Mouse (Mus musculus) midbrain, embryonic 14.5 days (tissue): ENCODE data around the gene Ednra. TPM values are rescaled to one million over a fixed set of nuclear protein-coding genes. Genes with fewer than 3 reads are reported as not detected.

Source experiments
- ATAC-seq: fragments of 200-750 bp; cut with Nextera tagmentation; 2 replicates; pipeline ENCODE4 v1.8.0; 2017; ENCODE audit warnings: moderate number of reproducible peaks, moderate library complexity; ENCODE audit not compliant: low FRiP score, low TSS enrichment
- DNase-seq: peaks from one replicate; pipeline ENCODE4 v3.0.0-alpha.2; 2015
- H3K27ac ChIP-seq: fragments of 300-500 bp; sonication (generic); replicated peaks from 2 replicates; pipeline ENCODE4 v1.5.1; 2014; ENCODE audit warnings: mild to moderate bottlenecking, low read depth, low read length, moderate library complexity
- H3K27me3 ChIP-seq: fragments of 300-500 bp; sonication (generic); 2 replicates; pipeline ENCODE4 v1.6.1; 2014; ENCODE audit warnings: low read length, control low read depth, mixed read lengths; ENCODE audit not compliant: control insufficient read depth, insufficient read depth
- H3K36me3 ChIP-seq: fragments of 300-500 bp; sonication (generic); 2 replicates; pipeline ENCODE4 v1.6.1; 2014; ENCODE audit warnings: low read length, control low read depth; ENCODE audit not compliant: control insufficient read depth, insufficient read depth
- H3K4me1 ChIP-seq: fragments of 300-500 bp; sonication (generic); 2 replicates; pipeline ENCODE4 v1.6.1; 2014; ENCODE audit warnings: mild to moderate bottlenecking, antibody characterized with exemption, low read length, control low read depth; ENCODE audit not compliant: control insufficient read depth, insufficient read depth
- H3K4me2 ChIP-seq: fragments of 300-500 bp; sonication (generic); 2 replicates; pipeline ENCODE4 v1.6.1; 2014; ENCODE audit warnings: mild to moderate bottlenecking, low read length, moderate library complexity
- H3K4me3 ChIP-seq: fragments of 300-500 bp; sonication (generic); replicated peaks from 2 replicates; pipeline ENCODE4 v1.5.1; 2014; ENCODE audit warnings: low read depth, low read length
- H3K9ac ChIP-seq: fragments of 300-500 bp; sonication (generic); replicated peaks from 2 replicates; pipeline ENCODE4 v1.6.1; 2014; ENCODE audit warnings: mild to moderate bottlenecking, low read length, moderate library complexity
- H3K9me3 ChIP-seq: fragments of 300-500 bp; sonication (generic); 2 replicates; pipeline ENCODE4 v1.6.1; 2016; ENCODE audit warnings: low read length, control low read depth, mixed read lengths; ENCODE audit not compliant: control insufficient read depth
- WGBS: fragments of 180-500 bp; shearing (Covaris S2); extraction: QIAGEN DNeasy Blood & Tissue Kit; methylation state at CpG from one replicate; pipeline ENCODE4 v1.1.7; 2014; 5-methylcytosine and 5-hydroxymethylcytosine counted together
- polyA plus RNA-seq: library from polyadenylated mRNA; unstranded; fragments of >200 nt; fragmentation: Nextera tagmentation; extraction: Ambion mirVana; gene quantifications from 2 replicates; pipeline ENCODE4 v1.2.1, GENCODE M21; 2014

Gene Ednra
- polyA plus RNA-seq, 1 experiment from 2014 or later, result 7.1 TPM

DNA sequence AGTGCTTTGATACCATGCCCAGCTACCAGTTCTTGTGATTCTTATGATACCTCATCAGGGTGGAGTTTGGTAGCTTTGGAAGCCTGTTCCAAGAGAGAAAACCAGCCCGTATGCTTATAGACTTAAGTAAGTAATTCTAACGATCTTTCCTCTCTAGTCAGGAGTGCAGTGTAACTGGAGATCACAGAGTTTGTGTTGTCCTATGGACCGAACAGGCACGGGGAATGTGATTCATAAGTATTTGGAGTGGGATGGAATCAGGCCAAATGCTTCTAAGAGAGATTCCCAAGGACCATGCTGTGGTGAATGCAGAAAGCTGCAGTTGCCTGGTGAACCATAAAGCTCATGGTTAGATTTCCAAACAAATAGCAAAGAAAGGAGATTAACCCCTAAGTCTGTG lies 31.2 kb upstream of the Ednra start:
- Histone ChIP-seq H3K36me3 (no peaks in the 10 kb centered on the region), H3K27ac (no peak overlapping the region), H3K4me3 (no peak overlapping the region), H3K9ac (no peak overlapping the region), H3K27me3 (no peaks in the 10 kb centered on the region), H3K4me2 (no peak overlapping the region), H3K9me3 (no peaks in the 10 kb centered on the region), H3K4me1 (no peaks in the 10 kb centered on the region)
- DNase-seq (peak; percentile 8), ATAC-seq (no peak)
- 70% methylated on average over 4 of the region's 4 CpGs for WGBS

DNA sequence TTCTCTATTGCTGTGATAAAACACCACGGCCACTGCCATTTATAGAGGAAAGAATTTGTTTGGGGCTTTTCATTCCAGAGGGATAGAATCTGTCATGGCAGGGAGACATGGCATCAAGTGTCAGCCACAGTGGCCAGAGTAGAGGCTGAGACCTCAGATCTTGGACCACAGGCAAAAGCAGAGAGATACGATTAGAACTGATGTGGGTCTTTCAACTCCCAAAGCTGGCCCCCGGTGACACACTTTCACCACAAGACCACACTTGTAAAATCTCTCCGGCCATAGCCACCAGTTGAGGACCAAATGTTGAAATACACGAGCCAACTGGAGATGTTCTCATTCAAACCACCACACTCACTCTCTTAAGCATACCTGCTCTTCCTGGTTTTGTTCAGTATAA lies 29.5 kb upstream of the Ednra start:
- Histone ChIP-seq H3K9ac (no peak overlapping the region), H3K4me2 (no peak overlapping the region), H3K27ac (no peak overlapping the region), H3K36me3 (no peaks in the 10 kb centered on the region), H3K4me1 (no peaks in the 10 kb centered on the region), H3K27me3 (no peaks in the 10 kb centered on the region), H3K9me3 (no peaks in the 10 kb centered on the region), H3K4me3 (no peak overlapping the region)
- 94% methylated on average over 5 of the region's 5 CpGs for WGBS
- ATAC-seq, result no peak
- no peak for DNase-seq

DNA sequence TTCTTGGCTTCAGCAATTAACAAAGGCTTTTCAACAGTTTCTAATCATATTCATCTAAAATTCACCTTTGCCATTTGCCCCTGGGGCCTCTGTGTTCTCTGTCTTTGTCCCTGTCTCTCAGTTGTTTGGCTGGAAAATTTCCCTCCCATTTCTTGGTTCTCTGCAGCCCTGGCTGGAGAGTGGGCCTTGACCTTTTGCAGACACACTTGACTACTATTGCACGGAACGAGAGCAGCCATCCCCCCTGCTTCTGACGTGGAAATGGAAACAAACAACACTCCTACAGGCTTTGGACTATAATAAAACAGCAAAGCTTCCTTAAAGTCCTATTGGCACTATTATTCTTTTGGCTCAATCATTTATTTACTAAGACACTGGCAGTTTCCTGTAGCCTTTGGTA lies 27.8 kb upstream of the Ednra start:
- Histone ChIP-seq H3K36me3 (no peaks in the 10 kb centered on the region), H3K4me2 (no peak overlapping the region), H3K9me3 (no peaks in the 10 kb centered on the region), H3K27me3 (no peaks in the 10 kb centered on the region), H3K4me3 (no peak overlapping the region), H3K27ac (no peak overlapping the region), H3K9ac (no peak overlapping the region), H3K4me1 (no peaks in the 10 kb centered on the region)
- DNase-seq (no peak), ATAC-seq (no peak)
- WGBS, result 76% methylated on average over 3 of the region's 3 CpGs

DNA sequence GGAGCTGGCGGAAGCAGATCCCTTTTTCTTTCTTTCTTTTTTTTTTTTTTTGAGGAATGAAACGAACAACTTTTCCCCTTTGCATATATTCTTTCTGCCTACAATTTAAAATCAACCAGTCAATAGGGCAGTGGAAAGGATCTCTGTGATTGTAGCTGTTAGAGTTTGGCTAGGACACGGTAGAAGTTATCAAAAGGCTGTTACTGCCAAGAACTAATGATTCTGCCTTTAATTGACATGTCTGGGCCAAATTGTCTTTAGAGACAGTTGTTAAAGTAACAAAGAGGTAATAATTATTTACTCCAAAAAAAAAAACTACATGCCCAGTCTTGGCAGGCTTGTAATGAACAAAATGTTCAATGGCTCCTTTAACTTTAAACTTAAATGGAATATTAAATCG lies 26.1 kb upstream of the Ednra start:
- no peak overlapping the region for H3K9ac ChIP-seq
- no peaks in the 10 kb centered on the region for H3K27me3 ChIP-seq
- no peaks in the 10 kb centered on the region for H3K9me3 ChIP-seq
- no peak for ATAC-seq
- no peaks in the 10 kb centered on the region for H3K36me3 ChIP-seq
- WGBS, result 78% methylated on average over 4 of the region's 4 CpGs
- DNase-seq, result no peak
- no peak overlapping the region for H3K4me3 ChIP-seq
- no peak overlapping the region for H3K4me2 ChIP-seq
- H3K27ac ChIP-seq, result no peak overlapping the region
- H3K4me1 ChIP-seq, result no peaks in the 10 kb centered on the region

DNA sequence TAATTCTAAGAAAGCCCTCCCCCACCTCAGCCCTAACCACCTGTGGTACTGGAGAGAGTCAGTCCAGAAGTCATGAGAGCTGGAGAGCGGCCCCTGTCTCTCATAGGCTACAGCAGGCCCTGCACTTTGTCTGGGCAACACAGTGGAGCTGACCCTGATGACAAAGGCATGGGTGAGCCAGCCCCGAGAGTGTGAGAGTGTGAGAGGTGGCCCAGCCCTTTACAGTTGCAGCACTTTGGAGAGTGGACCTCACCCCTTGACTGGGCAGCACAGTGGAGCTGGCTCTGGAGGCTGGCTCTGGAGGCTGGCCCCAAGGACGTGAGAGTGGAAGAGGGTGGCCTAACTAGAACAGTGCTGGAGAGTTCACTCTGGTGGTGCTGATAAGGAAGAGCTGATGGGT lies 20.2 kb upstream of the Ednra start:
- Histone ChIP-seq H3K27me3 (no peaks in the 10 kb centered on the region), H3K9me3 (no peaks in the 10 kb centered on the region), H3K9ac (no peak overlapping the region), H3K4me1 (no peaks in the 10 kb centered on the region), H3K4me3 (no peak overlapping the region), H3K4me2 (no peak overlapping the region), H3K36me3 (no peaks in the 10 kb centered on the region), H3K27ac (no peak overlapping the region)
- DNase-seq (no peak), ATAC-seq (peak; percentile 35; the same call in 1 of the 2 replicates)
- 91% methylated on average over 3 of the region's 3 CpGs for WGBS

DNA sequence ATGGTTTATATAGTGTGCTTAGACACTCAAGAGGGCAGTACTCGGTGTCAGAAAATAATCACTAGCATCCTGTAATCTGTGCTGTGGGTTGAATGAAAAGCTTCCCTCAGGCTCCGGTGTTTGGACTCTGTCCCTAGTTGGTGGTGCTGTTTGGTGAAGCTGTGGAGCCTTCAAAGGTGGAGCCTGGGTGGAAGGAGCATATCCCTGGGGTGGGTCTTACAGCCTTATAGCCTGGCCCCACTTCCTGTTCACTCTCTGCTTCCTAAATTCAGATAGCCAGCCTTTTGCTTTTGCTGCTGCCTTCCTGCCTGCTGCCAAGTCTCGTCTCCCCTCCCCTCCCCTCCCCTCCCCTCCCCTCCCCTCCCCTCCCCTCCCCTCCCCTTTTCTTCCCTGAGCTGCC lies 18.1 kb upstream of the Ednra start:
- H3K27me3 ChIP-seq, result no peaks in the 10 kb centered on the region
- H3K4me3 ChIP-seq, result no peak overlapping the region
- no peak overlapping the region for H3K9ac ChIP-seq
- WGBS, result 59% methylated on average over 3 of the region's 3 CpGs
- no peaks in the 10 kb centered on the region for H3K36me3 ChIP-seq
- DNase-seq (no peak), ATAC-seq (no peak)
- H3K27ac ChIP-seq, result no peak overlapping the region
- H3K4me1 ChIP-seq, result no peaks in the 10 kb centered on the region
- no peak overlapping the region for H3K4me2 ChIP-seq
- no peaks in the 10 kb centered on the region for H3K9me3 ChIP-seq

DNA sequence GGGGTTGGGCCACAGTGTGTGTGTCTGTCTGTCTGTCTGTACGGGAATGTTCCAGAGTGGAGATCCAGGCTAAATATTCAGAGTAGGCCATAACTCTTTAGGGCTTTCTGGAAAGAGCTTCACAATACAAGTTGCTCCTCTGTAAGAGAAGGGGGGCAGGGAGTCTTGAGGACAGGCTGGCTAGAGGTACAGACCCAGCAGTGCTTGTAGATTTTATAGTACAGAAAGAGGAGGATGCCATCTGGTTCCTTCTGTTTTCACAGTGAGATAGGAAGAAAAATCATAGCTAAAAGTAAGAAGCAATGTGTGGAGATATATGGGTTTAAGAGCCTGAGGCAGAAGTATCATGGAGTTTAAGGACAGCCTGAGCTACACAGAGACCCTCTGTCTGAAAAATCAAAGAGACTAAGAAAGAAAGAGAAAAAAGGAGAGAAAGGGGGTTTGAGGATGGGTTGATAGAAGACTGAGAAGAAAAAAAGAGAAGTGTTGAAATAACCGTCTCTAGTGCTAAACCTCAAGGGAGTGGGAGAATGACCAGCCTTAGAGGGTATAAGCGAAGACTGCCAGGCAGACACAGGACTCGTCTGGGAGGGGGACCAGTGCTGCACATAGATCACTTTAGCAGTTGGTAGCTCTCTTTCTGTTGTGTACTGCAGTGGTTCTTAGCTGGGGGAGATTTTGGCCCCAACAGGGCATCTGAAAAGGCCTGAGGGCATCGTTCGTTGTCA lies 16.9 kb upstream of the Ednra start:
- H3K4me3 ChIP-seq, result no peak overlapping the region
- no peak overlapping the region for H3K4me2 ChIP-seq
- H3K27ac ChIP-seq, result no peak overlapping the region
- 89% methylated on average over 6 of the region's 6 CpGs for WGBS
- H3K9me3 ChIP-seq, result no peaks in the 10 kb centered on the region
- ATAC-seq (no peak), DNase-seq (no peak)
- no peaks in the 10 kb centered on the region for H3K4me1 ChIP-seq
- H3K36me3 ChIP-seq, result no peaks in the 10 kb centered on the region
- no peak overlapping the region for H3K9ac ChIP-seq
- no peaks in the 10 kb centered on the region for H3K27me3 ChIP-seq

DNA sequence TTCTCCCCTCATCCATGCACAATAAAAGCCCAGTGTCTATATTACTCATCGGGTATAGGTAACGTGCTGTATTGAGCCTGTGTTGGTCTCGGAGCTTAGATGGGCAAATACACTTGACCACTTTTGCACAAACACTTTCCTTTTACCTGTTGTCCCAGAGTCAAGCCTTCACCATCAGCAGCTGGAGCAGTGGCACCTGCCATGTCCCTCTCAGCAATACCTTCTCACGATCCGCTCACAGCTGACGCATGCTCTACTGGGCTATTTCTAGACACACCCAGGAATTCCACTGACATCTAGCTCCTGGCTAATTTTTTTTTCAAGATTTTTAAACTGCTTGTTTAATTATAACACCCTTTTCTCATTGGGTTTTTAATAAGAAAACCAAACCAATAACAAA lies 14.2 kb upstream of the Ednra start:
- H3K9me3 ChIP-seq, result no peaks in the 10 kb centered on the region
- no peak for ATAC-seq
- no peak for DNase-seq
- no peaks in the 10 kb centered on the region for H3K27me3 ChIP-seq
- no peak overlapping the region for H3K4me2 ChIP-seq
- H3K4me3 ChIP-seq, result no peak overlapping the region
- 95% methylated on average over 6 of the region's 6 CpGs for WGBS
- H3K27ac ChIP-seq, result no peak overlapping the region
- no peaks in the 10 kb centered on the region for H3K36me3 ChIP-seq
- H3K9ac ChIP-seq, result no peak overlapping the region
- H3K4me1 ChIP-seq, result no peaks in the 10 kb centered on the region

DNA sequence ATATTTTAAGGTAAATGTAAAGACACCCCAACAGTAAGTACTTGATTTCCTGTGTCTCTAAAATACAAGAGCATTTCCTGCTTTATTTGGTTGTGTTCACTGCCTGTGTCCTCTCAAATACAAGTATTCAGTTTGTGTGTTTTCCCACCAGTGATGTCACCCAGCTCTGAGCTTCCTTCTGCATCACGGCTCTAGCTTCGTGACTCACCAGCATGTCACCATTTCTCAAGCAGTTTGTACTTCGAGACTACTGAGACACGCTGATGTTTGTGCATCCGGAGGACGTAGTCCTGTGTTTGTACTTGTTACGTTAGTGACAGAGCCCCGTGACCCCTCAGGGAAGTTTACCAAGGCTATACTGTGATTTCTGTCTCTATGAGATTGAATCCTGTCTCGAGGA lies 13.1 kb upstream of the Ednra start:
- no peak overlapping the region for H3K9ac ChIP-seq
- H3K9me3 ChIP-seq, result peaks cover 9% of the 10 kb centered on the region
- H3K27ac ChIP-seq, result no peak overlapping the region
- no peak for DNase-seq
- no peak overlapping the region for H3K4me3 ChIP-seq
- 90% methylated on average over 9 of the region's 9 CpGs for WGBS
- no peak overlapping the region for H3K4me2 ChIP-seq
- no peak for ATAC-seq
- H3K27me3 ChIP-seq, result no peaks in the 10 kb centered on the region
- no peaks in the 10 kb centered on the region for H3K4me1 ChIP-seq
- no peaks in the 10 kb centered on the region for H3K36me3 ChIP-seq
